Mouse (Mus musculus): ENCODE data around the gene Gtf2e1. TPM values are rescaled to one million over a fixed set of nuclear protein-coding genes. Genes with fewer than 3 reads are reported as not detected.

Gene Gtf2e1
- polyA plus RNA-seq, 1 experiment: 10.3 TPM

GRCm38 (mm10) chr16:37463981-37464380 lies 75.6 kb downstream of the Gtf2e1 start:
- Histone ChIP-seq H3K36me3 (ENCODE audit: control insufficient read depth, insufficient read depth) (no peaks in the 10 kb centered on the region), H3K4me2 (ENCODE audit: low read depth) (no peak overlapping the region), H3K27me3 (ENCODE audit: control insufficient read depth, insufficient read depth, insufficient read length) (no peaks in the 10 kb centered on the region), H3K4me3 (no peak overlapping the region), H3K79me2 (ENCODE audit: control insufficient read depth, insufficient read depth) (no peaks in the 10 kb centered on the region), H3ac (ENCODE audit: control insufficient read depth, insufficient read length) (no peak overlapping the region)
- no peak for TF ChIP-seq MYOG (IDR thresholded peaks at IDR 0.05; ENCODE audit: control insufficient read depth in 1 of 3, insufficient read depth in 1 of 3, insufficient read length in 2 of 3, low read depth in 2 of 3)
- no peak for TF ChIP-seq MAX (IDR thresholded peaks at IDR 0.05; ENCODE audit: low read depth)
- no peak for TF ChIP-seq TCF3 (IDR thresholded peaks at IDR 0.05; ENCODE audit: insufficient read length, low read depth)
- TF ChIP-seq SRF (IDR thresholded peaks at IDR 0.05; ENCODE audit: control insufficient read depth, insufficient read length, low read depth): no peak

GRCm38 (mm10) chr16:37462886-37463285 lies 76.7 kb downstream of the Gtf2e1 start:
- no peaks in the 10 kb centered on the region for H3K27me3 ChIP-seq (ENCODE audit: control insufficient read depth, insufficient read depth, insufficient read length)
- TF ChIP-seq TCF3 (IDR thresholded peaks at IDR 0.05; ENCODE audit: insufficient read length, low read depth) (no peak), E2F4 (IDR thresholded peaks at IDR 0.05; ENCODE audit: insufficient read depth) (no peak), MYOD1 (IDR thresholded peaks at IDR 0.05; ENCODE audit: control insufficient read depth in 1 of 3, insufficient read length in 2 of 3, low read depth in 2 of 3) (no peak), MAX (IDR thresholded peaks at IDR 0.05; ENCODE audit: low read depth) (no peak), SRF (IDR thresholded peaks at IDR 0.05; ENCODE audit: control insufficient read depth, insufficient read length, low read depth) (no peak), POLR2AphosphoS2 (IDR thresholded peaks at IDR 0.05; ENCODE audit: insufficient read length, low read depth) (no peak), CEBPB (IDR thresholded peaks at IDR 0.05; ENCODE audit: insufficient read depth, poor library complexity, severe bottlenecking) (no peak), MYOG (IDR thresholded peaks at IDR 0.05; ENCODE audit: control insufficient read depth in 1 of 3, insufficient read depth in 1 of 3, insufficient read length in 2 of 3, low read depth in 2 of 3) (no peak), USF1 (IDR thresholded peaks at IDR 0.05; ENCODE audit: low read depth) (no peak), REST (IDR thresholded peaks at IDR 0.05; ENCODE audit: insufficient read depth, insufficient read length) (no peak), POLR2A (IDR thresholded peaks at IDR 0.05; ENCODE audit: insufficient read length, low read depth) (no peak), TCF12 (IDR thresholded peaks at IDR 0.05; ENCODE audit: insufficient read depth, poor library complexity, severe bottlenecking) (no peak)
- H3ac ChIP-seq (ENCODE audit: control insufficient read depth, insufficient read length): no peak overlapping the region
- no peaks in the 10 kb centered on the region for H3K36me3 ChIP-seq (ENCODE audit: control insufficient read depth, insufficient read depth)
- H3K4me2 ChIP-seq (ENCODE audit: low read depth): no peak overlapping the region
- no peaks in the 10 kb centered on the region for H3K79me2 ChIP-seq (ENCODE audit: control insufficient read depth, insufficient read depth)
- H3K4me3 ChIP-seq: no peak overlapping the region

- no peak overlapping the region for H3K4me3 ChIP-seq
- no peak overlapping the region for H3K4me2 ChIP-seq (ENCODE audit: low read depth)
- no peaks in the 10 kb centered on the region for H3K79me2 ChIP-seq (ENCODE audit: control insufficient read depth, insufficient read depth)
- no peak for TF ChIP-seq REST (IDR thresholded peaks at IDR 0.05; ENCODE audit: insufficient read depth, insufficient read length)
- H3K27me3 ChIP-seq (ENCODE audit: control insufficient read depth, insufficient read depth, insufficient read length): no peaks in the 10 kb centered on the region
- no peaks in the 10 kb centered on the region for H3K36me3 ChIP-seq (ENCODE audit: control insufficient read depth, insufficient read depth)
- H3ac ChIP-seq (ENCODE audit: control insufficient read depth, insufficient read length): no peak overlapping the region
Observed at GRCm38 (mm10) chr16:37461601-37462000, 78.0 kb downstream of the Gtf2e1 start.

Other genes starting within 250 kb of the Gtf2e1 start
- gene Stxbp5l, start 154.8 kb downstream of the Gtf2e1 start, polyA plus RNA-seq (2012; fragmentation: generic; extraction: Trizol): not detected
- 6.0 TPM for gene Rabl3, start 96 bp upstream of the Gtf2e1 start, polyA plus RNA-seq (2012; fragmentation: generic; extraction: Trizol)
- 0.02 TPM for gene Hgd, start 40.4 kb upstream of the Gtf2e1 start, polyA plus RNA-seq (2012; fragmentation: generic; extraction: Trizol)
- 86.0 TPM for gene Ndufb4, start 114.7 kb upstream of the Gtf2e1 start, polyA plus RNA-seq (2012; fragmentation: generic; extraction: Trizol)
- 134 TPM for gene Fstl1, start 237.1 kb upstream of the Gtf2e1 start, polyA plus RNA-seq (2012; fragmentation: generic; extraction: Trizol)